Mouse (Mus musculus) liver, embryonic 13.5 days (tissue): ENCODE measurements at regions not wholly inside any gene's neighbourhood (a gene's known extent, or its start where the extent isn't known, plus 50 kb on each side); places are given as distances from the start of the nearest gene placed in this dataset.

ENCODE experiments used
- ATAC-seq: fragments of 200-750 bp; cut with Nextera tagmentation; 2 replicates; pipeline ENCODE4 v1.8.0; 2017; ENCODE audit warnings: low read depth, mild to moderate bottlenecking, moderate number of reproducible peaks, moderate library complexity
- DNase-seq: peaks from one replicate; pipeline ENCODE4 v3.0.0; 2022
- H3K27ac ChIP-seq: fragments of 300-500 bp; sonication (generic); 2 replicates; pipeline ENCODE4 v1.5.1; 2015; ENCODE audit warnings: moderate library complexity, mild to moderate bottlenecking, inconsistent platforms
- H3K27me3 ChIP-seq: fragments of 300-500 bp; sonication (generic); 2 replicates; pipeline ENCODE4 v1.6.1; 2015; ENCODE audit warnings: mild to moderate bottlenecking, inconsistent platforms
- H3K36me3 ChIP-seq: fragments of 300-500 bp; sonication (generic); 2 replicates; pipeline ENCODE4 v1.6.1; 2015; ENCODE audit warnings: mild to moderate bottlenecking, inconsistent platforms
- H3K4me1 ChIP-seq: fragments of 300-500 bp; sonication (generic); replicated peaks from 2 replicates; pipeline ENCODE4 v1.6.1; 2015; ENCODE audit warnings: inconsistent platforms
- H3K4me2 ChIP-seq: fragments of 300-500 bp; sonication (generic); 2 replicates; pipeline ENCODE4 v1.6.1; 2015; ENCODE audit warnings: inconsistent platforms, mild to moderate bottlenecking, moderate library complexity
- H3K4me3 ChIP-seq: fragments of 300-500 bp; sonication (generic); replicated peaks from 2 replicates; pipeline ENCODE4 v1.5.1; 2015; ENCODE audit warnings: mild to moderate bottlenecking, inconsistent platforms
- H3K9ac ChIP-seq: fragments of 300-500 bp; sonication (generic); 2 replicates; pipeline ENCODE4 v1.6.1; 2015; ENCODE audit warnings: mild to moderate bottlenecking, inconsistent platforms
- H3K9me3 ChIP-seq: fragments of 300-500 bp; sonication (generic); replicated peaks from 2 replicates; pipeline ENCODE4 v1.6.1; 2016; ENCODE audit warnings: inconsistent platforms
- WGBS: fragments of 180-500 bp; shearing (Covaris S2); methylation state at CpG from one replicate; pipeline ENCODE4 v1.1.7; 2015; ENCODE audit not compliant: insufficient replicate concordance; 5-methylcytosine and 5-hydroxymethylcytosine counted together

GRCm38 (mm10) chr12:56234571-56234970 is 111.1 kb downstream of the Mbip start:
- Histone ChIP-seq H3K4me1 (no peaks in the 10 kb centered on the region), H3K36me3 (no peaks in the 10 kb centered on the region), H3K4me3 (no peak overlapping the region), H3K9me3 (no peaks in the 10 kb centered on the region), H3K27ac (no peak overlapping the region), H3K27me3 (no peaks in the 10 kb centered on the region), H3K9ac (no peak overlapping the region), H3K4me2 (no peak overlapping the region)
- DNase-seq = no peak
- 67% methylated on average over 6 of the region's 6 CpGs for WGBS
- no peak for ATAC-seq

GRCm38 (mm10) chr12:56233209-56233608 is 112.5 kb downstream of the Mbip start:
- no peak overlapping the region for H3K27ac ChIP-seq
- H3K27me3 ChIP-seq = no peaks in the 10 kb centered on the region
- no peak overlapping the region for H3K9ac ChIP-seq
- H3K4me2 ChIP-seq = no peak overlapping the region
- H3K9me3 ChIP-seq = no peaks in the 10 kb centered on the region
- H3K36me3 ChIP-seq = no peaks in the 10 kb centered on the region
- H3K4me1 ChIP-seq = no peaks in the 10 kb centered on the region
- H3K4me3 ChIP-seq = no peak overlapping the region
- ATAC-seq (no peak), DNase-seq (no peak)

GRCm38 (mm10) chr12:56224142-56224895 is 121.4 kb downstream of the Mbip start:
- Histone ChIP-seq H3K4me3 (no peak overlapping the region), H3K4me2 (no peak overlapping the region), H3K36me3 (no peaks in the 10 kb centered on the region), H3K9ac (no peak overlapping the region), H3K27ac (no peak overlapping the region), H3K4me1 (no peaks in the 10 kb centered on the region), H3K27me3 (no peaks in the 10 kb centered on the region), H3K9me3 (no peaks in the 10 kb centered on the region)
- DNase-seq (no peak), ATAC-seq (no peak)
- 67% methylated on average over 3 of the region's 3 CpGs for WGBS

- Histone ChIP-seq H3K36me3 (no peaks in the 10 kb centered on the region), H3K4me1 (no peaks in the 10 kb centered on the region), H3K4me2 (no peak overlapping the region), H3K9ac (no peak overlapping the region), H3K4me3 (no peak overlapping the region), H3K27me3 (no peaks in the 10 kb centered on the region), H3K27ac (no peak overlapping the region), H3K9me3 (no peaks in the 10 kb centered on the region; the same call in 1 of the 2 replicates)
- DNase-seq = no peak
- no peak for ATAC-seq
- 56% methylated on average over 3 of the region's 3 CpGs for WGBS
These were observed 152.2 kb downstream of the Mbip start for GRCm38 (mm10) chr12:56193524-56193923.

- no peaks in the 10 kb centered on the region for H3K4me1 ChIP-seq
- ATAC-seq = no peak
- no peak overlapping the region for H3K4me2 ChIP-seq
- no peak overlapping the region for H3K27ac ChIP-seq
- 80% methylated on average over 12 of the region's 12 CpGs for WGBS
- H3K4me3 ChIP-seq = no peak overlapping the region
- no peaks in the 10 kb centered on the region for H3K27me3 ChIP-seq
- H3K9me3 ChIP-seq = no peaks in the 10 kb centered on the region; the same call in 1 of the 2 replicates
- no peak for DNase-seq
- H3K36me3 ChIP-seq = no peaks in the 10 kb centered on the region
- no peak overlapping the region for H3K9ac ChIP-seq
These were observed 156.1 kb downstream of the Mbip start for GRCm38 (mm10) chr12:56189562-56189961.

GRCm38 (mm10) chr12:56160736-56161135 is 185.0 kb downstream of the Mbip start:
- DNase-seq (no peak), ATAC-seq (no peak)
- no peaks in the 10 kb centered on the region for H3K4me1 ChIP-seq
- no peaks in the 10 kb centered on the region for H3K9me3 ChIP-seq
- H3K36me3 ChIP-seq = no peaks in the 10 kb centered on the region
- 56% methylated on average over 3 of the region's 3 CpGs for WGBS
- no peak overlapping the region for H3K4me2 ChIP-seq
- no peak overlapping the region for H3K9ac ChIP-seq
- no peak overlapping the region for H3K4me3 ChIP-seq
- H3K27me3 ChIP-seq = no peaks in the 10 kb centered on the region
- no peak overlapping the region for H3K27ac ChIP-seq

- H3K9ac ChIP-seq = no peak overlapping the region
- WGBS = 18% methylated on average over 1 of the region's 1 CpGs
- ATAC-seq = no peak
- no peaks in the 10 kb centered on the region for H3K36me3 ChIP-seq
- H3K4me3 ChIP-seq = no peak overlapping the region
- H3K4me2 ChIP-seq = no peak overlapping the region
- H3K4me1 ChIP-seq = no peaks in the 10 kb centered on the region
- no peak overlapping the region for H3K27ac ChIP-seq
- H3K9me3 ChIP-seq = no peaks in the 10 kb centered on the region
- no peak for DNase-seq
- H3K27me3 ChIP-seq = no peaks in the 10 kb centered on the region
These were observed 201.3 kb downstream of the Mbip start for GRCm38 (mm10) chr12:56144359-56144758.

- H3K9me3 ChIP-seq = no peaks in the 10 kb centered on the region
- H3K27me3 ChIP-seq = no peaks in the 10 kb centered on the region
- DNase-seq (no peak), ATAC-seq (no peak)
- no peak overlapping the region for H3K9ac ChIP-seq
- H3K4me3 ChIP-seq = no peak overlapping the region
- H3K27ac ChIP-seq = no peak overlapping the region
- no peak overlapping the region for H3K4me2 ChIP-seq
- H3K36me3 ChIP-seq = no peaks in the 10 kb centered on the region
- H3K4me1 ChIP-seq = no peaks in the 10 kb centered on the region
- WGBS = 40% methylated on average over 2 of the region's 2 CpGs
These were observed 201.9 kb downstream of the Mbip start for GRCm38 (mm10) chr12:56143789-56144188.

GRCm38 (mm10) chr12:56114446-56114845 is 231.2 kb downstream of the Mbip start:
- WGBS = 65% methylated on average over 4 of the region's 4 CpGs

GRCm38 (mm10) chr12:56081406-56081805 is 245.3 kb downstream of the Brms1l start:
- H3K9ac ChIP-seq = no peak overlapping the region
- ATAC-seq (no peak), DNase-seq (no peak)
- no peak overlapping the region for H3K4me3 ChIP-seq
- no peaks in the 10 kb centered on the region for H3K4me1 ChIP-seq
- no peak overlapping the region for H3K4me2 ChIP-seq
- no peak overlapping the region for H3K27ac ChIP-seq
- H3K27me3 ChIP-seq = no peaks in the 10 kb centered on the region
- H3K9me3 ChIP-seq = no peaks in the 10 kb centered on the region
- no peaks in the 10 kb centered on the region for H3K36me3 ChIP-seq

More at GRCm38 (mm10) chr12:56114446-56114845, 231.2 kb downstream of the Mbip start:
- DNase-seq = no peak
- no peak overlapping the region for H3K4me3 ChIP-seq
- H3K9ac ChIP-seq = no peak overlapping the region
- H3K27ac ChIP-seq = no peak overlapping the region
- no peaks in the 10 kb centered on the region for H3K36me3 ChIP-seq
- no peaks in the 10 kb centered on the region for H3K4me1 ChIP-seq
- H3K27me3 ChIP-seq = no peaks in the 10 kb centered on the region
- H3K4me2 ChIP-seq = no peak overlapping the region
- no peak for ATAC-seq
- H3K9me3 ChIP-seq = no peaks in the 10 kb centered on the region

GRCm38 (mm10) chr12:56064183-56064582 is 228.1 kb downstream of the Brms1l start:
- Histone ChIP-seq H3K4me1 (no peaks in the 10 kb centered on the region), H3K9ac (no peak overlapping the region), H3K9me3 (no peaks in the 10 kb centered on the region), H3K4me2 (no peak overlapping the region), H3K27ac (no peak overlapping the region), H3K27me3 (no peaks in the 10 kb centered on the region), H3K36me3 (no peaks in the 10 kb centered on the region), H3K4me3 (no peak overlapping the region)
- no peak for DNase-seq
- no peak for ATAC-seq
- 71% methylated on average over 7 of the region's 7 CpGs for WGBS

GRCm38 (mm10) chr12:56058876-56059275 is 222.8 kb downstream of the Brms1l start:
- Histone ChIP-seq H3K27me3 (no peaks in the 10 kb centered on the region), H3K27ac (no peak overlapping the region), H3K36me3 (no peaks in the 10 kb centered on the region), H3K4me2 (no peak overlapping the region), H3K4me1 (no peaks in the 10 kb centered on the region), H3K9ac (no peak overlapping the region), H3K9me3 (no peaks in the 10 kb centered on the region), H3K4me3 (no peak overlapping the region)
- DNase-seq (no peak), ATAC-seq (no peak)
- 57% methylated on average over 10 of the region's 10 CpGs for WGBS
